Mouse (Mus musculus) heart, embryonic 11.5 days (tissue): ENCODE measurements around the gene Dedd2. TPM values are rescaled to one million over a fixed set of nuclear protein-coding genes. Genes with fewer than 3 reads are reported as not detected.

Experiments
- ATAC-seq: fragments of 200-750 bp; cut with Nextera tagmentation; replicated peaks from 2 replicates; pipeline ENCODE4 v1.8.0; 2017; ENCODE audit warnings: moderate library complexity; ENCODE audit not compliant: insufficient number of reproducible peaks, low FRiP score, low TSS enrichment
- H3K27ac ChIP-seq: fragments of 300-500 bp; sonication (generic); 2 replicates; pipeline ENCODE4 v1.5.1; 2014; ENCODE audit warnings: mild to moderate bottlenecking, low read depth, low read length
- H3K27me3 ChIP-seq: fragments of 300-500 bp; sonication (generic); 2 replicates; pipeline ENCODE4 v1.6.1; 2014; ENCODE audit warnings: mild to moderate bottlenecking, low read length, mixed read lengths; ENCODE audit not compliant: control insufficient read depth, insufficient read depth
- H3K36me3 ChIP-seq: fragments of 300-500 bp; sonication (generic); 2 replicates; pipeline ENCODE4 v1.6.1; 2014; ENCODE audit warnings: mild to moderate bottlenecking, low read length, moderate library complexity, mixed read lengths; ENCODE audit not compliant: control insufficient read depth, insufficient read depth
- H3K4me1 ChIP-seq: fragments of 300-500 bp; sonication (generic); 2 replicates; pipeline ENCODE4 v1.6.1; 2014; ENCODE audit warnings: low read length; ENCODE audit not compliant: control insufficient read depth, insufficient read depth
- H3K4me2 ChIP-seq: fragments of 300-500 bp; sonication (generic); 2 replicates; pipeline ENCODE4 v1.6.1; 2014; ENCODE audit warnings: mild to moderate bottlenecking, moderate library complexity
- H3K4me3 ChIP-seq: fragments of 300-500 bp; sonication (generic); 2 replicates; pipeline ENCODE4 v1.5.1; 2014; ENCODE audit warnings: low read depth, low read length
- H3K9ac ChIP-seq: fragments of 300-500 bp; sonication (generic); 2 replicates; pipeline ENCODE4 v1.6.1; 2014; ENCODE audit warnings: mild to moderate bottlenecking, low read depth, low read length, moderate library complexity
- H3K9me3 ChIP-seq: fragments of 300-500 bp; sonication (generic); replicated peaks from 2 replicates; pipeline ENCODE4 v1.6.1; 2016; ENCODE audit warnings: low read length; ENCODE audit not compliant: control insufficient read depth
- WGBS: fragments of 180-500 bp; shearing (Covaris S2); extraction: QIAGEN DNeasy Blood & Tissue Kit; methylation state at CpG from one replicate; pipeline ENCODE4 v1.1.7; 2014; ENCODE audit not compliant: insufficient replicate concordance; 5-methylcytosine and 5-hydroxymethylcytosine counted together
- polyA plus RNA-seq: library from polyadenylated mRNA; unstranded; fragments of >200 nt; fragmentation: Nextera tagmentation; extraction: Ambion mirVana; gene quantifications from 2 replicates; pipeline ENCODE4 v1.2.1, GENCODE M21; 2014

Gene Dedd2
- 5.3 and 6.7 TPM in 2 replicates for polyA plus RNA-seq

GRCm38 (mm10) chr7:25220457-25221101, at the start of gene Dedd2:
Gene Dedd2, minus strand, starts transcription at chr7:25220615.
- ATAC-seq: 0 out of 2 replicates have a peak, but pooled peaks have one; percentile 1
- peaks cover 24% of the 10 kb centered on the region for H3K4me1 ChIP-seq
- peak within 1 kb of the TSS; percentile 90 for H3K9ac ChIP-seq

GRCm38 (mm10) chr7:25269545-25270271, 49.3 kb upstream of the Dedd2 start:
- H3K4me3 ChIP-seq: peak overlapping the region; percentile 91
- ATAC-seq: no peak
- H3K27me3 ChIP-seq: no peaks in the 10 kb centered on the region
- H3K9ac ChIP-seq: peak overlapping the region; percentile 44; the same call in 1 of the 2 replicates
- H3K36me3 ChIP-seq: peaks cover 16% of the 10 kb centered on the region; the same call in 1 of the 2 replicates
- H3K4me2 ChIP-seq: peak overlapping the region; percentile 87
- 85% methylated on average over 8 of the region's 8 CpGs for WGBS
- no peak overlapping the region for H3K27ac ChIP-seq
- H3K9me3 ChIP-seq: no peaks in the 10 kb centered on the region
- H3K4me1 ChIP-seq: peaks cover 39% of the 10 kb centered on the region

More at GRCm38 (mm10) chr7:25220457-25221101, at the start of gene Dedd2:
- H3K27ac ChIP-seq: peak within 1 kb of the TSS; percentile 90
- H3K36me3 ChIP-seq: peaks cover 14% of the 10 kb centered on the region
- WGBS: 4% methylated on average over 20 of the region's 20 CpGs
- no peaks in the 10 kb centered on the region for H3K9me3 ChIP-seq
- H3K27me3 ChIP-seq: no peaks in the 10 kb centered on the region
- H3K4me2 ChIP-seq: peak within 1 kb of the TSS; percentile 96
- H3K4me3 ChIP-seq: peak within 1 kb of the TSS; percentile 84

- H3K4me2 ChIP-seq: peak overlapping the region; percentile 87
- no peak for ATAC-seq
- no peaks in the 10 kb centered on the region for H3K27me3 ChIP-seq
- H3K9ac ChIP-seq: peak overlapping the region; percentile 91
- 47% methylated on average over 4 of the region's 4 CpGs for WGBS
- H3K4me3 ChIP-seq: peak overlapping the region; percentile 91
- H3K27ac ChIP-seq: peak overlapping the region; percentile 85; the same call in 1 of the 2 replicates
- H3K36me3 ChIP-seq: peaks cover 16% of the 10 kb centered on the region; the same call in 1 of the 2 replicates
- peaks cover 33% of the 10 kb centered on the region for H3K4me1 ChIP-seq
- no peaks in the 10 kb centered on the region for H3K9me3 ChIP-seq
Measured at GRCm38 (mm10) chr7:25269029-25269428, 48.6 kb upstream of the Dedd2 start.

- Histone ChIP-seq H3K4me3 (peak overlapping the region; percentile 91), H3K9ac (peak overlapping the region; percentile 91), H3K4me2 (peak overlapping the region; percentile 87), H3K9me3 (no peaks in the 10 kb centered on the region), H3K36me3 (peaks cover 16% of the 10 kb centered on the region; the same call in 1 of the 2 replicates), H3K27ac (peak overlapping the region; percentile 85), H3K4me1 (peaks cover 28% of the 10 kb centered on the region), H3K27me3 (no peaks in the 10 kb centered on the region)
- WGBS: under 1% methylated on average over 7 of the region's 7 CpGs
- ATAC-seq: no peak
Measured at GRCm38 (mm10) chr7:25268588-25268987, 48.2 kb upstream of the Dedd2 start.

GRCm38 (mm10) chr7:25267751-25268463, 47.5 kb upstream of the Dedd2 start:
- H3K4me1 ChIP-seq: peaks cover 23% of the 10 kb centered on the region
- H3K27ac ChIP-seq: peak overlapping the region; percentile 91
- no peaks in the 10 kb centered on the region for H3K27me3 ChIP-seq
- under 1% methylated on average over 33 of the region's 33 CpGs for WGBS
- no peaks in the 10 kb centered on the region for H3K9me3 ChIP-seq
- peak overlapping the region; percentile 91 for H3K4me3 ChIP-seq
- ATAC-seq: peak; percentile 91
- H3K4me2 ChIP-seq: peak overlapping the region; percentile 87
- peaks cover 11% of the 10 kb centered on the region; the same call in 1 of the 2 replicates for H3K36me3 ChIP-seq
- peak overlapping the region; percentile 91 for H3K9ac ChIP-seq

- H3K4me1 ChIP-seq: peaks cover 23% of the 10 kb centered on the region
- peak within 1 kb of the TSS; percentile 91 for H3K4me3 ChIP-seq
- WGBS: under 1% methylated on average over 29 of the region's 29 CpGs
- H3K4me2 ChIP-seq: peak within 1 kb of the TSS; percentile 87
- H3K27ac ChIP-seq: peak within 1 kb of the TSS; percentile 91
- H3K36me3 ChIP-seq: peaks cover 8% of the 10 kb centered on the region; the same call in 1 of the 2 replicates
- H3K9ac ChIP-seq: peak within 1 kb of the TSS; percentile 91
- no peaks in the 10 kb centered on the region for H3K27me3 ChIP-seq
- no peaks in the 10 kb centered on the region for H3K9me3 ChIP-seq
- peak; percentile 85 for ATAC-seq
Measured at GRCm38 (mm10) chr7:25267301-25267750, 46.9 kb upstream of the Dedd2 start, which contains the start of gene Cic. Gene Cic, plus strand, starts transcription at chr7:25267704.

- Histone ChIP-seq H3K36me3 (peaks cover 3% of the 10 kb centered on the region; the same call in 1 of the 2 replicates), H3K9me3 (no peaks in the 10 kb centered on the region), H3K4me2 (peak overlapping the region; percentile 72), H3K27me3 (no peaks in the 10 kb centered on the region), H3K4me1 (peaks cover 20% of the 10 kb centered on the region), H3K4me3 (no peak overlapping the region), H3K27ac (no peak overlapping the region), H3K9ac (peak overlapping the region; percentile 66; the same call in 1 of the 2 replicates)
- ATAC-seq: no peak
- 72% methylated on average over 8 of the region's 8 CpGs for WGBS
Measured at GRCm38 (mm10) chr7:25266180-25266962, 46.0 kb upstream of the Dedd2 start.
